Mouse (Mus musculus) forebrain, embryonic 14.5 days (tissue): ENCODE results near the gene Megf8. TPM values are rescaled to one million over a fixed set of nuclear protein-coding genes. Genes with fewer than 3 reads are reported as not detected.

Experiments
- ATAC-seq: fragments of 200-750 bp; cut with Nextera tagmentation; 2 replicates; pipeline ENCODE4 v1.8.0; 2017; ENCODE audit warnings: mild to moderate bottlenecking, moderate library complexity
- DNase-seq: peaks from one replicate; pipeline ENCODE4 v3.0.0-alpha.2; 2015; ENCODE audit warnings: low spot score
- H3K27ac ChIP-seq: fragments of 300-500 bp; sonication (generic); 2 replicates; pipeline ENCODE4 v1.5.1; 2014; ENCODE audit warnings: low read depth, mild to moderate bottlenecking, control low read depth, low read length, moderate library complexity
- H3K27me3 ChIP-seq: fragments of 300-500 bp; sonication (generic); replicated peaks from 2 replicates; pipeline ENCODE4 v1.6.1; 2014; ENCODE audit warnings: low read length, control low read depth, mixed read lengths; ENCODE audit not compliant: control insufficient read depth, insufficient read depth
- H3K36me3 ChIP-seq: fragments of 300-500 bp; sonication (generic); 2 replicates; pipeline ENCODE4 v1.6.1; 2014; ENCODE audit warnings: low read length, control low read depth; ENCODE audit not compliant: control insufficient read depth, insufficient read depth
- H3K4me1 ChIP-seq: fragments of 300-500 bp; sonication (generic); 2 replicates; pipeline ENCODE4 v1.6.1; 2014; ENCODE audit warnings: antibody characterized with exemption, low read length, control low read depth; ENCODE audit not compliant: control insufficient read depth, insufficient read depth
- H3K4me2 ChIP-seq: fragments of 300-500 bp; sonication (generic); 2 replicates; pipeline ENCODE4 v1.6.1; 2014; ENCODE audit warnings: mild to moderate bottlenecking, control low read depth, low read length
- H3K4me3 ChIP-seq: fragments of 300-500 bp; sonication (generic); 2 replicates; pipeline ENCODE4 v1.5.1; 2014; ENCODE audit warnings: low read depth, low read length, control low read depth
- H3K9ac ChIP-seq: fragments of 300-500 bp; sonication (generic); 2 replicates; pipeline ENCODE4 v1.6.1; 2014; ENCODE audit warnings: mild to moderate bottlenecking, low read length, control low read depth, moderate library complexity
- H3K9me3 ChIP-seq: fragments of 300-500 bp; sonication (generic); replicated peaks from 2 replicates; pipeline ENCODE4 v1.6.1; 2016; ENCODE audit warnings: low read length, control low read depth, mixed read lengths; ENCODE audit not compliant: control insufficient read depth
- WGBS: fragments of 180-500 bp; shearing (Covaris S2); extraction: QIAGEN DNeasy Blood & Tissue Kit; methylation state at CpG from one replicate; pipeline ENCODE4 v1.1.7; 2014; 5-methylcytosine and 5-hydroxymethylcytosine counted together
- polyA plus RNA-seq: library from polyadenylated mRNA; unstranded; fragments of >200 nt; fragmentation: Nextera tagmentation; extraction: Ambion mirVana; gene quantifications from 2 replicates; pipeline ENCODE4 v1.2.1, GENCODE M21; 2014

Gene Megf8
- polyA plus RNA-seq, 1 experiment from 2014 or later, result 13.3 TPM

GRCm38 (mm10) chr7:25379551-25380351 is 62.8 kb downstream of the Megf8 start:
- peak; percentile 55 for ATAC-seq
- Histone ChIP-seq H3K9ac (peak overlapping the region; percentile 55), H3K27ac (no peak overlapping the region), H3K36me3 (peaks cover 43% of the 10 kb centered on the region), H3K4me3 (peak overlapping the region; percentile 28), H3K9me3 (no peaks in the 10 kb centered on the region), H3K4me2 (peak overlapping the region; percentile 60), H3K4me1 (no peaks in the 10 kb centered on the region; the same call in 1 of the 2 replicates), H3K27me3 (0 out of 2 replicates have a peak, but pooled peaks cover 4% of the 10 kb centered on the region)
- peak; percentile 90 for DNase-seq
- 1% methylated on average over 41 of the region's 42 CpGs for WGBS

- Histone ChIP-seq H3K4me1 (no peaks in the 10 kb centered on the region; the same call in 1 of the 2 replicates), H3K27ac (no peak overlapping the region), H3K4me2 (peak overlapping the region; percentile 60), H3K36me3 (peaks cover 52% of the 10 kb centered on the region), H3K9me3 (no peaks in the 10 kb centered on the region), H3K4me3 (no peak overlapping the region), H3K27me3 (0 out of 2 replicates have a peak, but pooled peaks cover 4% of the 10 kb centered on the region), H3K9ac (no peak overlapping the region)
- DNase-seq (no peak), ATAC-seq (no peak)
- WGBS, result 58% methylated on average over 18 of the region's 18 CpGs
Measured at GRCm38 (mm10) chr7:25380392-25381283, 63.7 kb downstream of the Megf8 start.

GRCm38 (mm10) chr7:25381284-25381680 is 64.3 kb downstream of the Megf8 start:
- no peak overlapping the region for H3K9ac ChIP-seq
- DNase-seq (no peak), ATAC-seq (no peak)
- H3K9me3 ChIP-seq, result no peaks in the 10 kb centered on the region
- H3K27me3 ChIP-seq, result 0 out of 2 replicates have a peak, but pooled peaks cover 4% of the 10 kb centered on the region
- H3K4me3 ChIP-seq, result no peak overlapping the region
- H3K36me3 ChIP-seq, result peaks cover 57% of the 10 kb centered on the region
- H3K4me2 ChIP-seq, result no peak overlapping the region
- H3K27ac ChIP-seq, result no peak overlapping the region
- WGBS, result 29% methylated on average over 3 of the region's 3 CpGs
- no peaks in the 10 kb centered on the region; the same call in 1 of the 2 replicates for H3K4me1 ChIP-seq

- Histone ChIP-seq H3K36me3 (peaks cover 70% of the 10 kb centered on the region), H3K9ac (no peak overlapping the region)
Measured at GRCm38 (mm10) chr7:25382541-25382940, 65.6 kb downstream of the Megf8 start.

GRCm38 (mm10) chr7:25383385-25383784 is 66.4 kb downstream of the Megf8 start:
- H3K27me3 ChIP-seq, result 0 out of 2 replicates have a peak, but pooled peaks cover 4% of the 10 kb centered on the region
- DNase-seq, result no peak

More at GRCm38 (mm10) chr7:25382541-25382940, 65.6 kb downstream of the Megf8 start:
- Histone ChIP-seq H3K9me3 (no peaks in the 10 kb centered on the region), H3K4me3 (no peak overlapping the region), H3K4me2 (no peak overlapping the region), H3K4me1 (no peaks in the 10 kb centered on the region; the same call in 1 of the 2 replicates), H3K27ac (no peak overlapping the region), H3K27me3 (0 out of 2 replicates have a peak, but pooled peaks cover 4% of the 10 kb centered on the region)
- DNase-seq (no peak), ATAC-seq (no peak)

GRCm38 (mm10) chr7:25383891-25384290 is 66.9 kb downstream of the Megf8 start:
- Histone ChIP-seq H3K27ac (no peak overlapping the region), H3K9me3 (no peaks in the 10 kb centered on the region), H3K27me3 (0 out of 2 replicates have a peak, but pooled peaks cover 4% of the 10 kb centered on the region), H3K4me2 (no peak overlapping the region), H3K9ac (no peak overlapping the region), H3K4me1 (no peaks in the 10 kb centered on the region; the same call in 1 of the 2 replicates), H3K36me3 (peaks cover 82% of the 10 kb centered on the region), H3K4me3 (no peak overlapping the region)
- ATAC-seq (no peak), DNase-seq (no peak)
- 81% methylated on average over 4 of the region's 4 CpGs for WGBS

More at GRCm38 (mm10) chr7:25383385-25383784, 66.4 kb downstream of the Megf8 start:
- H3K9me3 ChIP-seq, result no peaks in the 10 kb centered on the region
- H3K4me3 ChIP-seq, result no peak overlapping the region
- no peak overlapping the region for H3K4me2 ChIP-seq
- H3K9ac ChIP-seq, result no peak overlapping the region
- no peak overlapping the region for H3K27ac ChIP-seq
- peaks cover 78% of the 10 kb centered on the region for H3K36me3 ChIP-seq
- H3K4me1 ChIP-seq, result no peaks in the 10 kb centered on the region; the same call in 1 of the 2 replicates
- WGBS, result 92% methylated on average over 7 of the region's 7 CpGs
- ATAC-seq, result no peak

GRCm38 (mm10) chr7:25384318-25384717 is 67.4 kb downstream of the Megf8 start:
- no peaks in the 10 kb centered on the region for H3K9me3 ChIP-seq
- no peak overlapping the region for H3K9ac ChIP-seq
- 0 out of 2 replicates have a peak, but pooled peaks cover 4% of the 10 kb centered on the region for H3K27me3 ChIP-seq
- H3K4me2 ChIP-seq, result no peak overlapping the region
- H3K4me1 ChIP-seq, result no peaks in the 10 kb centered on the region; the same call in 1 of the 2 replicates
- no peak overlapping the region for H3K27ac ChIP-seq
- no peak overlapping the region for H3K4me3 ChIP-seq
- H3K36me3 ChIP-seq, result peaks cover 82% of the 10 kb centered on the region
- DNase-seq (no peak), ATAC-seq (no peak)
- WGBS, result 89% methylated on average over 13 of the region's 13 CpGs

- H3K27ac ChIP-seq, result no peak overlapping the region
- ATAC-seq (no peak), DNase-seq (no peak)
- H3K27me3 ChIP-seq, result 0 out of 2 replicates have a peak, but pooled peaks cover 4% of the 10 kb centered on the region
- H3K9me3 ChIP-seq, result no peaks in the 10 kb centered on the region
- no peak overlapping the region for H3K4me2 ChIP-seq
- peaks cover 82% of the 10 kb centered on the region for H3K36me3 ChIP-seq
- H3K9ac ChIP-seq, result no peak overlapping the region
- no peaks in the 10 kb centered on the region; the same call in 1 of the 2 replicates for H3K4me1 ChIP-seq
- no peak overlapping the region for H3K4me3 ChIP-seq
- WGBS, result 87% methylated on average over 9 of the region's 9 CpGs
Measured at GRCm38 (mm10) chr7:25384818-25385217, 67.9 kb downstream of the Megf8 start.
